Mouse (Mus musculus) gastrocnemius, adult 2 months (tissue): ENCODE measurements around the gene Nudt17. TPM values are rescaled to one million over a fixed set of nuclear protein-coding genes. Genes with fewer than 3 reads are reported as not detected.

Experiments
- DNase-seq: peaks from one replicate; pipeline ENCODE4 v3.0.0; 2022
- H3K27ac ChIP-seq: fragments of 200-600 bp; 2 replicates; pipeline ENCODE4 v1.8.1; 2022; ENCODE audit warnings: mild to moderate bottlenecking
- H3K4me3 ChIP-seq: fragments of 200-600 bp; 2 replicates; pipeline ENCODE4 v1.8.1; 2022; ENCODE audit warnings: mild to moderate bottlenecking, moderate library complexity
- CTCF ChIP-seq: fragments of 200-600 bp; IDR thresholded peaks from 2 replicates; pipeline ENCODE4 v1.8.1; 2022; ENCODE audit warnings: antibody characterized with exemption, mild to moderate bottlenecking, moderate library complexity
- intact Hi-C: fragments of 180-260 bp; cut with DNase I; formaldehyde crosslinking; loops from one replicate; pipeline ENCODE4 v1.15.1; 2025
- total RNA-seq, 2 experiments: library from RNA; stranded (reverse); gene quantifications; 2 replicates each; pipeline ENCODE4 v1.2.3; 2021

The Nudt17 gene
- total RNA-seq, 2 experiments from 2014 or later = 0.31 to 0.73 TPM

GRCm38 (mm10) chr3:96662731-96663316 is 45.5 kb downstream of the Nudt17 start:
- no peak for DNase-seq
- intact Hi-C loops = no loop called here
- peak overlapping the region; percentile 67 for H3K27ac ChIP-seq
- no peak for TF ChIP-seq CTCF
- peak overlapping the region; percentile 62; the same call in 1 of the 2 replicates for H3K4me3 ChIP-seq

- no peak for DNase-seq
- Histone ChIP-seq H3K27ac (no peak overlapping the region), H3K4me3 (no peak overlapping the region)
- no peak for TF ChIP-seq CTCF
- intact Hi-C loops = no loop called here
Measured at GRCm38 (mm10) chr3:96660901-96661300, 47.5 kb downstream of the Nudt17 start.

Other genes starting within 250 kb of the Nudt17 start
- 100 to 1,000 TPM; 590 to 675 TPM for gene Hfe2, start 183.4 kb downstream of the Nudt17 start, total RNA-seq
- gene Txnip, start 150.6 kb downstream of the Nudt17 start, total RNA-seq = 100 to 1,000 TPM; 541 to 557 TPM
- 1 to 10 TPM in 1 of 2 experiments, not detected in 1; 1.1 TPM for gene Gm16253, start 131.6 kb downstream of the Nudt17 start, total RNA-seq
- gene Polr3gl, start 114.4 kb downstream of the Nudt17 start, total RNA-seq = 10 to 100 TPM; 44.5 to 48.3 TPM
- gene Ankrd34a, start 111.9 kb downstream of the Nudt17 start, total RNA-seq = under 1 TPM; 0.41 to 0.92 TPM
- 1 to 10 TPM; 4.9 to 8.4 TPM for gene Lix1l, start 107.4 kb downstream of the Nudt17 start, total RNA-seq
- 10 to 100 TPM; 23.3 to 29.2 TPM for gene Rbm8a, start 78.6 kb downstream of the Nudt17 start, total RNA-seq
- 10 to 100 TPM; 22.6 to 24.2 TPM for gene Pex11b, start 73.2 kb downstream of the Nudt17 start, total RNA-seq
- under 1 TPM; 0.14 to 0.15 TPM for gene Gm42957, start 73.1 kb downstream of the Nudt17 start, total RNA-seq
- gene Itga10, start 63.0 kb downstream of the Nudt17 start, total RNA-seq = 1 to 10 TPM in 1 of 2 experiments, under 1 TPM in 1; 0.74 to 1.4 TPM
- under 1 TPM; 0.22 to 0.26 TPM for gene Ankrd35, start 38.4 kb downstream of the Nudt17 start, total RNA-seq
- 1 to 10 TPM; 5.5 to 5.6 TPM for gene Pias3, start 12.2 kb downstream of the Nudt17 start, total RNA-seq
- gene Polr3c, start 19.1 kb upstream of the Nudt17 start, total RNA-seq = 10 to 100 TPM; 23.2 to 24.3 TPM
- gene Rnf115, start 19.1 kb upstream of the Nudt17 start, total RNA-seq = 10 to 100 TPM; 60.7 to 69.3 TPM
- not detected for gene Pdzk1, start 120.7 kb upstream of the Nudt17 start, total RNA-seq
- gene Cd160, start 120.8 kb upstream of the Nudt17 start, total RNA-seq = not detected
- gene Gja5, start 196.1 kb upstream of the Nudt17 start, total RNA-seq = 1 to 10 TPM; 1.9 to 2.7 TPM
- gene Gpr89, start 196.8 kb upstream of the Nudt17 start, total RNA-seq = 10 to 100 TPM; 17.3 to 17.8 TPM
- gene Gja8, start 217.5 kb upstream of the Nudt17 start, total RNA-seq = not detected